Mouse (Mus musculus): ENCODE data around the gene Cox7a1.

DNA sequence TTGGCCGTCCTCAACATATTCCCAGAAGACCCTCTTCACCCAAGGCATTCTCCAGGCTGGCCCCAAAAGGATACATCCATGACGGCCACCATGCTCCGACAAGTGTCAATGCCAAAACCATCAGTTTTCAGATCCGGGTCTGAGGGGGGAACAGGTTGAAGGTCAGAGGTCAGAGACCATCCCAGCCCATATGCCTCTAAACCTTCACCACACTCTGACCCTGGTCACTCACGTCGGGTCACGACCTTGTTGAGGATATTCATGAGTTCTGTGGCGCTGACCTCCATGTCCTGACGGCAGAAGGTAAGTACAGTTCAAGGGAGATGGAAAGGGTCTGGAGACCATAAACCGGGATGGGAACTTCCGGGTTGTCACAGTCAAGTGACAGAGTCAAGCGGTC, 8.1 kb downstream of the Cox7a1 start:
- TF ChIP-seq CTCF (IDR thresholded peaks at IDR 0.05; ENCODE audit: low read depth) (no peak), EP300 (IDR thresholded peaks at IDR 0.05; ENCODE audit: low read depth) (no peak)
